18 mouse cellular contexts compared by ENCODE assay signal in the genomic region with DNA sequence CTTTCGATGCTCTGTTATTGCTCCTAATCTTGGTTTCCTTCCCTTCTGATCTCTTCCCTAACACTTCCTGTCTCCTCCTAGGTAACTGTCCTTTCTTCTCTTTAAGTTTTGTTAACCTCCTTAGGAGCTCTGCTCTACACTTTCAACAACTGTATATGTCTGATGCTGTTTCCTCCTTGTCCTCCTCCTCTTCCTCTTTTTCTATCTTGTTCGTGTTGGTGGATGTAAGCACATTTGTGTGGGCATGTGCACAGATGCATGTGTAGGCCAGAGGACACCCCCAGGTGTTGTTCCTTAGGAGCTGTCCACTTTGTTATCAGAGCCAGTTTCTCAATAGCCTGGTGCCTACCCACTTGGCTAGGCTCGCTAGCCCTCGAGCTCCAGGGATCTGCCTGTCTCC.
"Had no signal": no experiment of that assay in that cellular context is flagged by ENCODE, and none has a peak within 500 bp of the region (broad histone marks: within the 10 kb centered on the region; RNA-seq: fewer than 3 reads in every experiment).

No protein-coding gene starts in this region.

- H3K9ac ChIP-seq: liver, embryonic 14.5 days; lung, embryonic 14.5 days; midbrain, embryonic 12.5 days; midbrain, embryonic 15.5 days; neural tube, embryonic 13.5 days; neural tube, embryonic 15.5 days had no signal

- H3K4me3 ChIP-seq: midbrain, embryonic 10.5 days; midbrain, embryonic 12.5 days; midbrain, embryonic 15.5 days; neural tube, embryonic 13.5 days; neural tube, embryonic 15.5 days had no signal

- H3K27ac ChIP-seq: liver, embryonic 14.5 days; midbrain, embryonic 10.5 days; midbrain, embryonic 12.5 days; midbrain, embryonic 15.5 days; neural tube, embryonic 13.5 days; neural tube, embryonic 15.5 days had no signal

- H3K4me1 ChIP-seq: midbrain, embryonic 15.5 days; neural tube, embryonic 15.5 days had no signal

- H3K9me3 ChIP-seq: midbrain, embryonic 10.5 days; midbrain, embryonic 12.5 days; midbrain, embryonic 15.5 days; neural tube, embryonic 13.5 days; neural tube, embryonic 15.5 days had no signal

- H3K27me3 ChIP-seq: midbrain, embryonic 12.5 days; midbrain, embryonic 15.5 days; neural tube, embryonic 13.5 days; neural tube, embryonic 15.5 days had no signal

- ATAC-seq: midbrain, embryonic 15.5 days had no signal

- H3K36me3 ChIP-seq: midbrain, embryonic 10.5 days; midbrain, embryonic 12.5 days; midbrain, embryonic 15.5 days; neural tube, embryonic 13.5 days; neural tube, embryonic 15.5 days had no signal

- DNase-seq: lung, adult 18-20 months; lung, embryonic 14.5 days; lung, postnatal 10 days; lung, postnatal 4 days; retina, postnatal 1 day; right cerebral cortex, adult 18-20 months; right cerebral cortex, postnatal 25 days; right cerebral cortex, postnatal 4 days; spleen, adult 18-20 months; thymus, adult 18-20 months; thymus, postnatal 14 days; thymus, postnatal 36 days had no signal
